Mouse (Mus musculus): ENCODE results near the gene Ccdc27. TPM values are rescaled to one million over a fixed set of nuclear protein-coding genes. Genes with fewer than 3 reads are reported as not detected.

The Ccdc27 gene
- total and polyA plus RNA-seq, 3 experiments, result not detected

GRCm38 (mm10) chr4:154081021-154081420 lies 38.5 kb upstream of the Ccdc27 start:
- Histone ChIP-seq H3K36me3 (replicated peaks in 1 of 2; ENCODE audit: control insufficient read depth in 1 of 2, insufficient read depth in 1 of 2, low read length in 1 of 2) (peaks cover 75 to 96% of the 10 kb centered on the region in 2 experiments), H3K4me3 (replicated peaks in 1 of 3; ENCODE audit: low read depth in 2 of 3, low read length in 2 of 3, poor library complexity in 1 of 3) (no peak overlapping the region), H3K4me2 (ENCODE audit: insufficient read depth, low read depth, poor library complexity, severe bottlenecking) (no peak overlapping the region), H3K27ac (ENCODE audit: insufficient read depth, low read depth) (no peak overlapping the region), H3K9ac (ENCODE audit: insufficient read depth, low read depth) (no peak overlapping the region), H3K9me3 (replicated peaks; ENCODE audit: low read length) (peaks cover 12% of the 10 kb centered on the region), H3K79me2 (replicated peaks; ENCODE audit: control insufficient read depth, extremely low read depth, insufficient read depth, poor library complexity, severe bottlenecking) (no peaks in the 10 kb centered on the region), H3K27me3 (replicated peaks) (no peaks in the 10 kb centered on the region), H3K4me1 (ENCODE audit: control insufficient read depth in 1 of 2, insufficient read depth in 2 of 2) (peaks cover 7 to 34% of the 10 kb centered on the region in 2 experiments; a peak in 3 of 4 replicates)
- in situ Hi-C loops (cut with MboI; ENCODE audit: low pct_ligation_motif_present, low pct_unique_long_range_greater_than_20kb, low sequenced_read_pairs), result no loop called here
- dilution Hi-C loops (cut with MboI; ENCODE audit: extremely low pct_ligation_motif_present, extremely low pct_unique_long_range_greater_than_20kb, low sequenced_read_pairs), result no loop called here
- TF ChIP-seq IRF4 (IDR thresholded peaks at IDR 0.05; ENCODE audit: low read depth, low read length), result no peak
- no peak for TF ChIP-seq KAT2A (IDR thresholded peaks at IDR 0.05; ENCODE audit: insufficient replicate concordance, low read length)
- no peak for TF ChIP-seq BHLHE40 (IDR thresholded peaks at IDR 0.05; ENCODE audit: low read depth, low read length)
- no peak; the same call in 1 of the 2 replicates for TF ChIP-seq POLR2A (IDR thresholded peaks at IDR 0.05; ENCODE audit: low read depth, low read length)
- no peak for TF ChIP-seq ZC3H11A (IDR thresholded peaks at IDR 0.05; ENCODE audit: low read depth, low read length)
- TF ChIP-seq JUN (IDR thresholded peaks at IDR 0.05; ENCODE audit: insufficient read depth, low read depth, low read length), result no peak
- no peak for TF ChIP-seq UBTF (IDR thresholded peaks at IDR 0.05; ENCODE audit: low read depth, low read length)
- TF ChIP-seq E2F4 (IDR thresholded peaks at IDR 0.05; ENCODE audit: insufficient replicate concordance, low read depth, low read length), result no peak
- TF ChIP-seq ZKSCAN1 (IDR thresholded peaks at IDR 0.05; ENCODE audit: borderline replicate concordance, low read depth, low read length), result no peak
- no peak for TF ChIP-seq MAX (IDR thresholded peaks at IDR 0.05; ENCODE audit: low read length)
- no peak for DNase-seq (ENCODE audit: extremely low read depth)

- dilution Hi-C loops (cut with MboI; ENCODE audit: extremely low pct_ligation_motif_present, extremely low pct_unique_long_range_greater_than_20kb, low sequenced_read_pairs) (no loop called here), in situ Hi-C loops (cut with MboI; ENCODE audit: low pct_ligation_motif_present, low pct_unique_long_range_greater_than_20kb, low sequenced_read_pairs) (no loop called here)
- Histone ChIP-seq H3K27ac (ENCODE audit: insufficient read depth, low read depth) (no peak overlapping the region), H3K4me2 (ENCODE audit: insufficient read depth, low read depth, poor library complexity, severe bottlenecking) (no peak overlapping the region), H3K27me3 (replicated peaks) (no peaks in the 10 kb centered on the region), H3K79me2 (replicated peaks; ENCODE audit: control insufficient read depth, extremely low read depth, insufficient read depth, poor library complexity, severe bottlenecking) (no peaks in the 10 kb centered on the region), H3K4me3 (replicated peaks in 1 of 3; ENCODE audit: low read depth in 2 of 3, low read length in 2 of 3, poor library complexity in 1 of 3) (no peak overlapping the region), H3K4me1 (ENCODE audit: control insufficient read depth in 1 of 2, insufficient read depth in 2 of 2) (peaks cover 7 to 34% of the 10 kb centered on the region in 2 experiments; a peak in 3 of 4 replicates), H3K9ac (ENCODE audit: insufficient read depth, low read depth) (no peak overlapping the region), H3K9me3 (replicated peaks; ENCODE audit: low read length) (peaks cover 12% of the 10 kb centered on the region), H3K36me3 (replicated peaks in 1 of 2; ENCODE audit: control insufficient read depth in 1 of 2, insufficient read depth in 1 of 2, low read length in 1 of 2) (peaks cover 80 to 96% of the 10 kb centered on the region in 2 experiments)
- DNase-seq (ENCODE audit: extremely low read depth), result no peak
- TF ChIP-seq SIN3A (IDR thresholded peaks at IDR 0.05; ENCODE audit: low read length) (no peak), MAX (IDR thresholded peaks at IDR 0.05; ENCODE audit: low read length) (no peak), USF1 (IDR thresholded peaks at IDR 0.05; ENCODE audit: low read depth, low read length) (no peak), RCOR1 (conservative IDR thresholded peaks at IDR 0.05; ENCODE audit: low read depth, low read length) (no peak), MXI1 (IDR thresholded peaks at IDR 0.05; ENCODE audit: low read depth, low read length) (no peak), HCFC1 (IDR thresholded peaks at IDR 0.05; ENCODE audit: low read depth, low read length) (no peak), TBP (conservative IDR thresholded peaks at IDR 0.05; ENCODE audit: low read depth, low read length) (no peak), RAD21 (IDR thresholded peaks at IDR 0.05; ENCODE audit: low read depth, low read length) (no peak), GABPA (IDR thresholded peaks at IDR 0.05; ENCODE audit: insufficient replicate concordance, low read depth, low read length) (no peak), ZKSCAN1 (IDR thresholded peaks at IDR 0.05; ENCODE audit: borderline replicate concordance, low read depth, low read length) (no peak), ELF1 (IDR thresholded peaks at IDR 0.05; ENCODE audit: low read depth, low read length) (no peak), CHD1 (IDR thresholded peaks at IDR 0.05; ENCODE audit: low read depth, low read length) (no peak)
Measured at GRCm38 (mm10) chr4:154080211-154080610, 37.7 kb upstream of the Ccdc27 start.

Data from CH12.LX (cell line).